Mouse (Mus musculus) bone marrow, adult 2 months (tissue): ENCODE data around the gene Nr1d1. TPM values are rescaled to one million over a fixed set of nuclear protein-coding genes. Genes with fewer than 3 reads are reported as not detected.
A peak's percentile ranks its signal among the peaks of the same experiment; 100 is the strongest.

Experiments used
- H3K27ac ChIP-seq: fragments of 200-500 bp; 2 replicates; pipeline ENCODE4 v1.5.1; 2012; ENCODE audit warnings: low read depth, mild to moderate bottlenecking, control low read depth, inconsistent platforms, low read length; ENCODE audit not compliant: control insufficient read depth, poor library complexity, insufficient read depth
- H3K4me1 ChIP-seq: fragments of 200-500 bp; 2 replicates; pipeline ENCODE4 v1.6.1; 2011; ENCODE audit warnings: low read length; ENCODE audit not compliant: control insufficient read depth, insufficient read depth
- H3K4me3 ChIP-seq: fragments of 200-500 bp; replicated peaks from 2 replicates; pipeline ENCODE3; 2011; ENCODE audit warnings: mild to moderate bottlenecking, low read depth, low read length, control low read depth; ENCODE audit not compliant: control insufficient read depth
- CTCF ChIP-seq: fragments of 200-500 bp; IDR thresholded peaks from 2 replicates; pipeline ENCODE4 v1.5.1; 2011; ENCODE audit warnings: low read length, control low read depth; ENCODE audit not compliant: control insufficient read depth, insufficient read depth
- POLR2A ChIP-seq: fragments of 200-500 bp; IDR thresholded peaks from 2 replicates; pipeline ENCODE4 v1.6.1; 2011; ENCODE audit warnings: low read depth, mild to moderate bottlenecking, control low read depth, low read length, borderline replicate concordance; ENCODE audit not compliant: control insufficient read depth
- WGBS: fragments of 180-500 bp; shearing (Covaris S2); methylation state at CpG from one replicate; pipeline ENCODE4 v1.1.7; 2018; 5-methylcytosine and 5-hydroxymethylcytosine counted together
- polyA plus RNA-seq: library from polyadenylated mRNA; stranded (reverse); fragments of >200 nt; gene quantifications from 2 replicates; pipeline ENCODE4 v1.2.4, GENCODE M21; 2011; ENCODE audit warnings: low replicate concordance; ENCODE audit not compliant: missing spikeins, insufficient read depth, insufficient read length

Gene Nr1d1
- polyA plus RNA-seq, 1 experiment, result 4.8 TPM

GRCm38 (mm10) chr11:98797909-98798308 lies 22.8 kb upstream of the Nr1d1 start:
- Histone ChIP-seq H3K4me1 (peaks cover 3% of the 10 kb centered on the region; the same call in 1 of the 2 replicates), H3K27ac (no peak overlapping the region), H3K4me3 (peak overlapping the region; percentile 32)
- 59% methylated on average over 4 of the region's 4 CpGs for WGBS
- TF ChIP-seq POLR2A (no peak), CTCF (no peak)

DNA sequence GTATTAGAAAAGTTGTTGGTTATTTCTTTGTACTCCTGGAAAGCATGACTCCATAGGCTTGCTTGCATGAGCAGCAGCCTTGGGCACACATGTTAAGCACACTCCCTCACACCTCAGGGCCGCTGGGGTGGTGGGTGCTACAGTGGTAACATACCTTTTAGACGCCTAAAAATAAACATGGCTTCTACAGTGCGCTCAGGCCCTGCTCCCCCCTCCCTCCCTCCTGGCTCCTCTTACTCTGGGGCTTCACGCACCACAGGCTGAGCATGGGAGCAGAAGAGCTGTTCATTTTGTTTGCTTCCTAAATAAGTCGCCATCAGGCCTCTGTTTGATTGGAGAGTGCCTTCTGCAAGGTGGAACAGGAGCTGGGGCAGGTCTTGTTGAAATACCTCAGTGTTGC lies 22.2 kb upstream of the Nr1d1 start:
- Histone ChIP-seq H3K4me3 (peak overlapping the region; percentile 32), H3K4me1 (peaks cover 3% of the 10 kb centered on the region; the same call in 1 of the 2 replicates), H3K27ac (peak overlapping the region; percentile 1; the same call in 1 of the 2 replicates)
- no peak for TF ChIP-seq CTCF
- TF ChIP-seq POLR2A, result no peak
- WGBS, result 6% methylated on average over 5 of the region's 5 CpGs

DNA sequence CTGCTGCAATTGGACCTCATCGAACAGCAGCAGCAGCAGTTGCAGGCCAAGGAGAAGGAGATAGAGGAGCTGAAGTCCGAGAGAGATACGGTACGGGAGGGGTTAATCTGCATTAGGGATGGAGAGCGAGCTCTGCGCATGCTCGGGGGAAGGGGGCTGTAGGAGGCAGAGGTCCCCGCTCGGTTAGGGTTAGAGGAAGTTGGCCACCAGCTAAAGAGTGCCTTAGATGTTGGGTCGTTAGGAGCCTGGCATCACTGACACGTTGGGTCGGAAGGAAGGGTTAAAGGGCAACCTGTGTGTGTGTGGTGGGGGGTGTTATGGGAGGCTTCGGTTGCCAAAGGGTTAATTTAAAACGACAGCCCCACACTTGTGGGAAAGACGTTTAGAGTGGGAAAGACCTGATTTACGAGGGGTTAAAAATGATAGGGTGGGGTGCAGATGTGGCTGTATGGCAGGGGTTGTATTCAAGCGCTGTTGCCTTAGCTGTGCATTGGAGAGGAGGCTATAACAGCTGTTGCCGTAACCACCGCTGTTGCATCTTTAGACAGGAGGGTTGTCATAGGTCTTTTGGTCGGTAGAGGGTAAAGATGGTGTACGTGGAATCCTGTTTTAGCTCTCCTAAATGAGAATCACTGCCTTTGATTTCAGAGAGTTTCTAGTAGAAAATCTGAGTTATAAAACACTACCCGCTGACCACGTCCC lies 21.5 kb upstream of the Nr1d1 start:
- WGBS, result 2% methylated on average over 23 of the region's 23 CpGs
- Histone ChIP-seq H3K4me3 (peak overlapping the region; percentile 93), H3K4me1 (peaks cover 3% of the 10 kb centered on the region; the same call in 1 of the 2 replicates), H3K27ac (peak overlapping the region; percentile 98)
- TF ChIP-seq CTCF, result no peak
- TF ChIP-seq POLR2A, result no peak

DNA sequence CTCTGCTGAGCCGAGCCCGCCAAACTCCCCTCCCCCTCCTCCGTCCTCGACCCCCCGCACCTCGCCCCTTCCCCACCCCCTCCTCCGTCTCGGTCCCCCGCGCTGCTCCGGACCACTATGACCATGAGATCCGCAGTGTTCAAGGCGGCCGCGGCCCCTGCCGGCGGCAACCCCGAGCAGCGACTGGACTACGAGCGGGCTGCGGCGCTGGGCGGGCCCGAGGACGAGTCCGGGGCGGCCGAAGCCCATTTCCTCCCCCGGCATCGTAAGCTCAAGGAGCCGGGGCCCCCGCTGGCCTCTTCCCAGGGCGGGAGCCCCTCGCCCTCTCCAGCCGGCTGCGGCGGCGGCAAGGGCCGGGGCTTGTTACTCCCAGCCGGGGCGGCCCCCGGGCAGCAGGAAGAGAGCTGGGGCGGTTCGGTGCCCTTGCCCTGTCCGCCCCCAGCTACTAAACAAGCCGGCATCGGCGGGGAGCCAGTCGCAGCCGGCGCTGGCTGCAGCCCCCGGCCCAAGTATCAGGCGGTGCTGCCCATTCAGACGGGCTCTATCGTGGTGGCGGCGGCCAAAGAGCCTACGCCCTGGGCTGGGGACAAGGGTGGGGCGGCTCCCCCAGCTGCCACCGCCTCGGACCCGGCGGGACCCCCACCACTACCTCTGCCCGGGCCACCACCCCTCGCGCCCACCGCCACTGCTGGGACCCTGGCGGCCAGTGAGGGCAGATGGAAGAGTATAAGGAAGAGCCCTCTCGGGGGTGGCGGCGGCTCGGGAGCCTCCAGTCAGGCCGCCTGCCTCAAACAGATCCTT lies 20.8 kb upstream of the Nr1d1 start:
- no peak for TF ChIP-seq CTCF
- peak; percentile 24; the same call in 1 of the 2 replicates for TF ChIP-seq POLR2A

GRCm38 (mm10) chr11:98795015-98795713 lies 20.0 kb upstream of the Nr1d1 start, which contains the start of gene Msl1:
Gene Msl1 (plus strand): TSS chr11:98795516.
- H3K27ac ChIP-seq, result peak within 1 kb of the TSS; percentile 98
- TF ChIP-seq POLR2A (no peak), CTCF (no peak)
- WGBS, result 0% methylated on average over 75 of the region's 89 CpGs
- peaks cover 3% of the 10 kb centered on the region; the same call in 1 of the 2 replicates for H3K4me1 ChIP-seq
- peak within 1 kb of the TSS; percentile 93 for H3K4me3 ChIP-seq

More for the DNA sequence above, 20.8 kb upstream of the Nr1d1 start:
- WGBS, result under 1% methylated on average over 72 of the region's 74 CpGs
- H3K4me3 ChIP-seq, result peak overlapping the region; percentile 93
- H3K4me1 ChIP-seq, result peaks cover 3% of the 10 kb centered on the region; the same call in 1 of the 2 replicates
- peak overlapping the region; percentile 98 for H3K27ac ChIP-seq

DNA sequence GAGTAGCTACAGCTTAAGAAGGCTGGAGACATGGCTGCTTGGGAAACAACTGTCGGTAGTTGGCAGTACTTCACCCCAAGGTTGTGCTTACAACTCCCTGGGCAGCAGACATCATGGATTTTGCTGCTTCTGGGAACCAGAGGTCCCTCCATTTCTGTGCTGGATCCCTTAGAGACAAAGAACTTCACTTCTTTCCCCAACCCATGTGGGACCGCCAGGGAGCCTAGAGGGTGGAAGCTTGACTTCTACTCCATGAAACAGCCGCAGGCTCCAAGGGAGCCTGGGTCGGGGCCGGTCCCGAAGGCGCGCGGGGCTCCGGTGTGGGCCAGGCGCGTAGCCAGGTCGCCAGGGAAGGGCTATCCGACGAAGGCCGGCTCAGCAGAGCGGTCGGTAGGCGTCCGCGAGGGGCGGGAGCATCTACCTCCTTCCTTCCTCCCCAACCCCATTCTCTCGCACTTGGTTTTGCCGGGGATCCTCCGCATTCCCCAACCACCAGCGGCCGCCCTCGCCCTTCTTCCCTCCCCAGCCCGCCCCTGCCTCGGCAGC lies 19.4 kb upstream of the Nr1d1 start:
- H3K4me1 ChIP-seq, result peaks cover 3% of the 10 kb centered on the region; the same call in 1 of the 2 replicates
- under 1% methylated on average over 30 of the region's 30 CpGs for WGBS
- TF ChIP-seq CTCF (no peak), POLR2A (peak; percentile 65; the same call in 1 of the 2 replicates)

DNA sequence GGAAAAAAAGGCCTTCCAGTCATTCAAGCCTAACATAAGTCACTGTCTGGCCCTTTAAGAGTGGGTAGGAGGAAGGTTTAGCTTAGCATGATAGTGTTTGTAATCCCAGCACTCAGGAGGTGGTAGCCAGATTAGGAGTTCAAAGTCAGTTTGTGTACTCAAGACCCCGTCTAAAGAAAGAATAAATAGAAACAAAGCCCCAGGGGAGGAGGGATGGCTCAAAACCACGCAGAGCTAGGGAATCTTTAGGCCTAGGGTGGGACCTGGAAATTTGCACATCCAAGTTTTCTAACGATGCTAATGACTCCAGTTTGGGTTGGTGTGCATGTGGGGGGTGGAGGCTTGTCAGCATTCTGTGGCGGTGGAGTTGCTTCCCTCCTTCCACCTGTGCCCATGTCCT lies 16.9 kb upstream of the Nr1d1 start:
- Histone ChIP-seq H3K4me3 (no peak overlapping the region), H3K27ac (no peak overlapping the region), H3K4me1 (no peaks in the 10 kb centered on the region; the same call in 1 of the 2 replicates)
- 75% methylated on average over 4 of the region's 4 CpGs for WGBS
- TF ChIP-seq POLR2A (no peak), CTCF (no peak)

More for the DNA sequence above, 19.4 kb upstream of the Nr1d1 start:
- H3K27ac ChIP-seq, result peak overlapping the region; percentile 98
- peak overlapping the region; percentile 65 for H3K4me3 ChIP-seq
